In the genomic region with DNA sequence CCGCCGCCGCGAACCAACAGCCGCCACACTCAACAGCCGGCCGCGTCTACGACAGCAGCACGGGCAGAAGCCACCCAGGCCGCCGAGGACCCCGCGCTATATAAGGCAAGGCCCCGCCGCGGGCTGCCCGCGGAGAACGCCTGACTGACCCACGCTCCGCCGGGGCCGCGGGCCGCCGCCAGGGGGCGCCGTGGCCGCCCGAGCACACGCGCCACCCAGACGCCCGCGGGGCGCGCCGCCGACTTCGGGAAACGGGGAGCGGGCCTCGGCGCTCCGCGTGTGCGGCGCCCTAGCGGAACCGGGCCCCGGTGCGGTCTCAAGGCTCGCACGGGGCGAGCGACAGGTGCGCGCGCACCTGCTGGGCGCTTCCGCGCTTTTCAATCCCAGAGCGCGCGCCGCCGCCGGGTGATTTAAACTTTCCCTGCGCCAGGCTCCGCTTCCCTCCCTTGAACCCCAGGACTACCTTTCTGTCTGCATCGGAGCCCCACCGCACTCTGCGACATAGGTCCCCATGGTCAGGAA, we compare ENCODE assay signal across 8 mouse cellular contexts. TPM values are rescaled to one million over a fixed set of nuclear protein-coding genes. Genes with fewer than 3 reads are reported as not detected.
DNase-seq lines count a peak whose midpoint lies in the region; ATAC-seq and TF ChIP-seq lines count a peak whose summit lies in the region.

Gene Cdc73, minus strand, starts transcription at position 153 of the 522 bp plus-strand sequence.

- peaks cover 5% of the 10 kb centered on the region for H3K4me1 ChIP-seq in bone marrow macrophage, adult 2 months (ENCODE audit: control insufficient read depth, insufficient read depth, low read length)
- no peaks in the 10 kb centered on the region for H3K4me1 ChIP-seq in embryonic facial prominence, embryonic 15.5 days
- no peaks in the 10 kb centered on the region for H3K4me1 ChIP-seq in kidney, embryonic 14.5 days (ENCODE audit: control insufficient read depth, insufficient read depth, low read length)
- peaks cover 5% of the 10 kb centered on the region; the same call in 1 of the 2 replicates for H3K4me1 ChIP-seq in limb, embryonic 14.5 days (ENCODE audit: control insufficient read depth, insufficient read depth, low read length)
- H3K4me1 ChIP-seq in midbrain, embryonic 16.5 days (ENCODE audit: control insufficient read depth, insufficient read depth, low read length), result peaks cover 17% of the 10 kb centered on the region
- no peaks in the 10 kb centered on the region for H3K4me1 ChIP-seq in spleen, adult 2 months (ENCODE audit: control insufficient read depth, insufficient read depth, insufficient read length)

- ATAC-seq in embryonic facial prominence, embryonic 15.5 days (ENCODE audit: insufficient number of reproducible peaks, low FRiP score, low TSS enrichment, low read depth), result peak; percentile 99
- ATAC-seq in kidney, embryonic 14.5 days (ENCODE audit: low FRiP score, low TSS enrichment), result peak; percentile 99
- peak; percentile 99 for ATAC-seq in limb, embryonic 14.5 days (ENCODE audit: low FRiP score, low read depth)
- peak; percentile 99 for ATAC-seq in midbrain, embryonic 16.5 days

- peak within 1 kb of the TSS; percentile 71 for H3K4me2 ChIP-seq in embryonic facial prominence, embryonic 15.5 days (replicated peaks)
- peak within 1 kb of the TSS; percentile 71 for H3K4me2 ChIP-seq in kidney, embryonic 14.5 days (replicated peaks; ENCODE audit: low read depth, low read length)
- H3K4me2 ChIP-seq in limb, embryonic 14.5 days (replicated peaks; ENCODE audit: low read depth, low read length, severe bottlenecking), result peak within 1 kb of the TSS; percentile 46
- H3K4me2 ChIP-seq in midbrain, embryonic 16.5 days (ENCODE audit: low read length), result peak within 1 kb of the TSS; percentile 92

- TF ChIP-seq CTCF in bone marrow macrophage, adult 2 months (IDR thresholded peaks at IDR 0.05; ENCODE audit: low read depth, low read length), result no peak
- TF ChIP-seq CTCF in spleen, adult 2 months (IDR thresholded peaks at IDR 0.05; ENCODE audit: extremely low read depth, insufficient read depth, insufficient read length, insufficient replicate concordance), result peak; percentile 74

- no peak for TF ChIP-seq POLR2A in bone marrow macrophage, adult 2 months (IDR thresholded peaks at IDR 0.05; ENCODE audit: borderline replicate concordance, low read depth, low read length)
- TF ChIP-seq POLR2A in limb, embryonic 14.5 days (IDR thresholded peaks at IDR 0.05; ENCODE audit: borderline replicate concordance, extremely low read depth, insufficient read depth, insufficient read length), result 0 out of 2 replicates have a peak, but pooled peaks have one; percentile 47
- no peak; the same call in 1 of the 2 replicates for TF ChIP-seq POLR2A in spleen, adult 2 months (IDR thresholded peaks at IDR 0.05; ENCODE audit: low read depth, low read length)

- under 1% methylated on average over 73 of the region's 74 CpGs for WGBS in embryonic facial prominence, embryonic 15.5 days
- WGBS in kidney, embryonic 14.5 days, result 0% methylated on average over 41 of the region's 74 CpGs
- 0% methylated on average over 40 of the region's 74 CpGs for WGBS in limb, embryonic 14.5 days
- WGBS in midbrain, embryonic 16.5 days, result 0% methylated on average over 57 of the region's 74 CpGs
- WGBS in spleen, adult 2 months, result under 1% methylated on average over 74 of the region's 74 CpGs

- no peaks in the 10 kb centered on the region for H3K27me3 ChIP-seq in embryonic facial prominence, embryonic 15.5 days
- H3K27me3 ChIP-seq in kidney, embryonic 14.5 days (ENCODE audit: control insufficient read depth, insufficient read depth, low read length), result no peaks in the 10 kb centered on the region
- no peaks in the 10 kb centered on the region for H3K27me3 ChIP-seq in limb, embryonic 14.5 days (ENCODE audit: control insufficient read depth, insufficient read depth, low read length)
- no peaks in the 10 kb centered on the region for H3K27me3 ChIP-seq in midbrain, embryonic 16.5 days (ENCODE audit: control insufficient read depth, insufficient read depth, low read depth, low read length)
- peaks cover 3% of the 10 kb centered on the region; the same call in 1 of the 2 replicates for H3K27me3 ChIP-seq in spleen, adult 2 months (ENCODE audit: control insufficient read depth, insufficient read depth, low read length)

- H3K9ac ChIP-seq in embryonic facial prominence, embryonic 15.5 days, result peak within 1 kb of the TSS; percentile 66
- peak within 1 kb of the TSS; percentile 93 for H3K9ac ChIP-seq in kidney, embryonic 14.5 days (ENCODE audit: low read depth, low read length)
- peak within 1 kb of the TSS; percentile 91 for H3K9ac ChIP-seq in limb, embryonic 14.5 days (ENCODE audit: low read depth, low read length, severe bottlenecking)
- H3K9ac ChIP-seq in midbrain, embryonic 16.5 days (ENCODE audit: low read depth, low read length), result peak within 1 kb of the TSS; percentile 89

- H3K4me3 ChIP-seq in bone marrow macrophage, adult 2 months (ENCODE audit: insufficient read depth, low read length), result peak within 1 kb of the TSS; percentile 93
- peak within 1 kb of the TSS; percentile 70 for H3K4me3 ChIP-seq in embryonic facial prominence, embryonic 15.5 days (replicated peaks)
- peak within 1 kb of the TSS; percentile 84 for H3K4me3 ChIP-seq in kidney, embryonic 14.5 days (ENCODE audit: low read length)
- H3K4me3 ChIP-seq in limb, embryonic 14.5 days (replicated peaks; ENCODE audit: low read length), result peak within 1 kb of the TSS; percentile 86
- H3K4me3 ChIP-seq in midbrain, embryonic 16.5 days (ENCODE audit: low read depth, low read length), result peak within 1 kb of the TSS; percentile 83
- H3K4me3 ChIP-seq in spleen, adult 2 months (ENCODE audit: extremely low read depth, insufficient read depth, insufficient read length), result peak within 1 kb of the TSS; percentile 93

- no peaks in the 10 kb centered on the region for H3K9me3 ChIP-seq in embryonic facial prominence, embryonic 15.5 days (replicated peaks)
- no peaks in the 10 kb centered on the region for H3K9me3 ChIP-seq in kidney, embryonic 14.5 days (ENCODE audit: control insufficient read depth, low read length)
- H3K9me3 ChIP-seq in limb, embryonic 14.5 days (ENCODE audit: control insufficient read depth, low read length), result no peaks in the 10 kb centered on the region
- no peaks in the 10 kb centered on the region for H3K9me3 ChIP-seq in midbrain, embryonic 16.5 days (replicated peaks; ENCODE audit: control insufficient read depth, low read length, poor library complexity, severe bottlenecking)

- H3K36me3 ChIP-seq in embryonic facial prominence, embryonic 15.5 days, result peaks cover 4% of the 10 kb centered on the region
- H3K36me3 ChIP-seq in kidney, embryonic 14.5 days (ENCODE audit: control insufficient read depth, insufficient read depth, low read length), result peaks cover 4% of the 10 kb centered on the region; the same call in 1 of the 2 replicates
- 0 out of 2 replicates have a peak, but pooled peaks cover 3% of the 10 kb centered on the region for H3K36me3 ChIP-seq in limb, embryonic 14.5 days (ENCODE audit: control insufficient read depth, insufficient read depth, low read length)
- no peaks in the 10 kb centered on the region for H3K36me3 ChIP-seq in midbrain, embryonic 16.5 days (ENCODE audit: control insufficient read depth, insufficient read depth, low read length)
- H3K36me3 ChIP-seq in spleen, adult 2 months (ENCODE audit: control insufficient read depth, insufficient read depth, low read length), result peaks cover under 1% of the 10 kb centered on the region; the same call in 1 of the 2 replicates

- H3K27ac ChIP-seq in bone marrow macrophage, adult 2 months (ENCODE audit: insufficient read depth, low read depth, low read length), result peak within 1 kb of the TSS; percentile 85
- peak within 1 kb of the TSS; percentile 91 for H3K27ac ChIP-seq in embryonic facial prominence, embryonic 15.5 days (replicated peaks)
- H3K27ac ChIP-seq in kidney, embryonic 14.5 days (ENCODE audit: low read depth, low read length), result peak within 1 kb of the TSS; percentile 87
- H3K27ac ChIP-seq in limb, embryonic 14.5 days (replicated peaks; ENCODE audit: low read depth, low read length), result peak within 1 kb of the TSS; percentile 91
- peak within 1 kb of the TSS; percentile 92 for H3K27ac ChIP-seq in midbrain, embryonic 16.5 days (ENCODE audit: low read length)
- peak within 1 kb of the TSS; percentile 80 for H3K27ac ChIP-seq in spleen, adult 2 months (ENCODE audit: insufficient read depth, low read length)

- DNase-seq in B cell, adult 2 months, result peak; percentile 94 to 96
- peak; percentile 91 to 92 for DNase-seq in heart, adult 9 months (ENCODE audit: low spot score in 2 of 2)
- peak; percentile 87 for DNase-seq in limb, embryonic 14.5 days (ENCODE audit: low spot score)
- DNase-seq in spleen, adult 2 months (ENCODE audit: low read depth in 1 of 2, low spot score in 2 of 2), result peak; percentile 77 to 88

RNA-seq across cellular contexts. Expression of gene Cdc73, which starts in this region (rescaled TPM):
- 32.7 TPM in 2 replicates for polyA plus RNA-seq in bone marrow macrophage, adult 2 months (2012; ENCODE audit: insufficient read depth, insufficient read length, missing spikeins)
- polyA plus RNA-seq in embryonic facial prominence, embryonic 15.5 days (2015; fragmentation: Nextera tagmentation; extraction: Ambion mirVana), result 27.3 and 28.7 TPM in 2 replicates
- polyA plus RNA-seq in kidney, embryonic 14.5 days (2014; fragmentation: Nextera tagmentation; extraction: Ambion mirVana), result 27.3 and 28.7 TPM in 2 replicates
- 14.6 and 22.2 TPM in 2 replicates for polyA plus RNA-seq in limb, embryonic 14.5 days (2012; rRNA removed)
- 21.8 and 23.1 TPM in 2 replicates for polyA plus RNA-seq in limb, embryonic 14.5 days (2014; fragmentation: Nextera tagmentation; extraction: Ambion mirVana)
- polyA plus RNA-seq in midbrain, embryonic 16.5 days (2015; fragmentation: Nextera tagmentation; extraction: Ambion mirVana), result 14.3 and 17.5 TPM in 2 replicates
- polyA plus RNA-seq in spleen, adult 2 months (2012; rRNA removed), result 0.65 and 0.95 TPM in 2 replicates

Comparison
In these comparisons a context has a peak if more than half of its experiments do, and no peak if none do; other contexts are left out.
1. Peak in every context shown above with its lines: DNase-seq, ATAC-seq, H3K4me3 ChIP-seq and H3K27ac ChIP-seq.
2. Peak in DNase-seq, H3K4me3 ChIP-seq and H3K27ac ChIP-seq in spleen, adult 2 months; RNA of the gene not detected or under 1 TPM.